Mouse (Mus musculus) cortical plate, adult 2 months (tissue): Measurements from ENCODE around the gene Col27a1. TPM values are rescaled to one million over a fixed set of nuclear protein-coding genes. Genes with fewer than 3 reads are reported as not detected.

Experiments used
- H3K27ac ChIP-seq: fragments of 200-500 bp; 2 replicates; pipeline ENCODE4 v1.5.1; 2012; ENCODE audit warnings: low read length, control low read depth, inconsistent platforms; ENCODE audit not compliant: insufficient read depth
- H3K4me1 ChIP-seq: fragments of 200-500 bp; 2 replicates; pipeline ENCODE4 v1.6.1; 2011; ENCODE audit warnings: low read length; ENCODE audit not compliant: control insufficient read depth, insufficient read depth
- H3K4me3 ChIP-seq: fragments of 200-500 bp; 2 replicates; pipeline ENCODE4 v1.5.1; 2011; ENCODE audit warnings: mild to moderate bottlenecking, low read length, control low read depth; ENCODE audit not compliant: insufficient read depth
- CTCF ChIP-seq: fragments of 200-500 bp; IDR thresholded peaks from 2 replicates; pipeline ENCODE4 v1.5.1; 2011; ENCODE audit warnings: mild to moderate bottlenecking, control low read depth, low read length; ENCODE audit not compliant: insufficient read depth; ENCODE audit errors: extremely low read depth
- POLR2A ChIP-seq: fragments of 200-500 bp; IDR thresholded peaks from 2 replicates; pipeline ENCODE4 v1.6.1; 2011; ENCODE audit warnings: mild to moderate bottlenecking, low read length, control low read depth; ENCODE audit not compliant: insufficient read depth; ENCODE audit errors: extremely low read depth
- polyA plus RNA-seq: library from polyadenylated mRNA; depleted of rRNA; stranded (reverse); fragments of >200 nt; gene quantifications from 2 replicates; pipeline ENCODE4 v1.2.3, GENCODE M21; 2012

The Col27a1 gene
- polyA plus RNA-seq, 1 experiment = 3.5 TPM

DNA sequence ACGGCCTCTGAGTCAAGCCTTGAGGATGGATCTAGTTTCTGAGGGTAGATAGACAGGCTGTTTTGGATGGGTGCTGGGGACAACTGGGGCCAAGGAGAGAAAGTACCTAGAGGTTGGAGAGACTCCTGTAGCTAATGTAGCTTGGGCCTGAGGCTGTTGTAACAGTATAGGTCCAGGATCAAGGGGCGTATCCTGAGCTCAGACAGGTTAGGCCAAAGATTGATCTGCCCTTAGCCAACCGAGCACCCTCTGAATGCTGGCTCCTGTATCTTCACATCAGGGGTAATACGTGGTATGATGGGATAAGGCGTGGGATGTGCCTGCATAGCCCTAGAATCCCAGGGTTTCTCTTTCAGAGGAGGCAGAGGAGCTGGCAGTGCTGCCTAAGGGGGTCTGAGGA is 21.0 kb downstream of the Col27a1 start:
- no peak for TF ChIP-seq CTCF
- TF ChIP-seq POLR2A = no peak
- H3K4me1 ChIP-seq = peaks cover 21% of the 10 kb centered on the region
- no peak overlapping the region for H3K27ac ChIP-seq
- no peak overlapping the region for H3K4me3 ChIP-seq

DNA sequence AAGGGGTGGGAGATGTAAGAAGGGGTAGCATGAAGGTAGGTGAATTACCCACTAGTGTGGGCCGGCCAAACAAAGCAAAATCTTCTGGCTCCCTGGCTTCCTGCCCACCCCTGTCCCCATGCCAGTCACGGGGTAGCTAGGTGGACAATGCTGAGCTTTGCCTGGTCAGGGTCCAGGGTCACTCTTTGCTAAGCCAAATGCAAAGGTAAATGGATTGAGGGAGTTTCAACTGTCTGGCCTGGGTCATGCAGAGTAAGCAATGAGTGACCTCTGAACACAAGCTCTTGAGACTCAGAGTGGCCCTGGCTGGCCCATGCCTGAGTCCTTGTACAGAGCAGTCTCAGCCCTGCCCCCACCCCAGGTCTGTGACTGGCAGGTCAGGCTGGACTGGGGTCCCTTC is 22.4 kb downstream of the Col27a1 start:
- Histone ChIP-seq H3K27ac (no peak overlapping the region), H3K4me1 (peaks cover 18% of the 10 kb centered on the region), H3K4me3 (no peak overlapping the region)
- TF ChIP-seq POLR2A (no peak), CTCF (no peak)

DNA sequence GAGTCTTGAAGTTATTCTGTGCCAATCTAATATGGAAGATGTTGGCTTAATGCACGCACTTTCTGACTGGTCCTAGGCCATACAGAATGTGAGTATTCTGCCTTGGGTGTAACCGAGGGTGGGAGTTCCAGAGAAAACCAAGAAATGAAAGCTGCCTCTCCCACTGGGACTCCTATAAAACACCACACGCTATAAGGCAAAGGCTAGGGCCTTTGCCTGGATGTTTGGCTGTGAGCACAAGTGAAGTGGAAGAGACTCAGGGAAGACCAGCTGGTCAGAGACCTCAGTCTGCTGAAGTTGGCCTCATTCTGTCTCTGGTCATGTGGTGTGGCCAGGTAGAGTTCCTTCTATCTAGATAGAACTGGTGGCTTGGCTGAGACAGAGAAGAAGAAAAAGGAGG is 23.4 kb downstream of the Col27a1 start:
- H3K27ac ChIP-seq = no peak overlapping the region

DNA sequence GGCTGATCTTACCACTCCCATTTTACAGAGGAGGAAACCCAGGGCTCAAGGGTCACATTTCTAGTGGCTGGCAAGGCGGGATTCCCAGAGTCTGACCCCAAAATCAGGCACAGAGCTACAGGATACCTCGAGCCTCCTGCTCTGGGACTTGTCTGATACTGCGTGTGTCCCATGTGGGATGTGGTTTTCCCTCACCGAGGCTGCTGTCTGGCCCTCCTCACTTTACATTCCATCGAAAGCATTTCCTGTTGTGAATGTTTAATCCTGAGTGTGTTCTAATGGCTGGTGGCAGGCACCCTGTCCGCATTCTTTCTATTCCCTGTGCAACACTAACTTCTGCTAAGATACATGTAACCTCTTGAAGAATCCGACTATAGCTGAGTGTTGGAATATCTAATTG is 24.3 kb downstream of the Col27a1 start:
- H3K27ac ChIP-seq = no peak overlapping the region
- H3K4me3 ChIP-seq = no peak overlapping the region
- H3K4me1 ChIP-seq = peaks cover 9% of the 10 kb centered on the region
- no peak for TF ChIP-seq POLR2A
- TF ChIP-seq CTCF = no peak

More for the DNA sequence above, 23.4 kb downstream of the Col27a1 start:
- H3K4me1 ChIP-seq = peaks cover 16% of the 10 kb centered on the region
- no peak for TF ChIP-seq CTCF
- TF ChIP-seq POLR2A = no peak
- no peak overlapping the region for H3K4me3 ChIP-seq

DNA sequence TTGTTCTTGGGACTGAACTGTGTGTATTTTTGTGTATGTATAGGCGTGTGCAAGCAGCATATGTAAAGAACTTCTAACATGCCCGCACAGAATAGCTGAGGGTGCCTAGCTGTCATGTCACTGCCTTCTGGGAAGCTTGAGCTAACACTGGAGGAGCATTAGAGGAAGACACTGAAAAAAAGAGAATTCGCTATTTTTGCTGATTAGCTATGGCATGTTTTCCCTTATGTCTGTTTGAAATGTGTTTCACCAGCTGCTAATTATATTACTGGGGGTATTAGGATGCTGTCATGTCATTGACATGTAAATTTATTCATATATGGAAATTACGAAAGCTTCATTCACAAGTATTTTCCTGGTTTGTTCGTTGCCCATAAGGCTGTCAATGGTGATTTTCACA is 24.9 kb downstream of the Col27a1 start:
- no peak for TF ChIP-seq CTCF
- no peak for TF ChIP-seq POLR2A
- Histone ChIP-seq H3K4me1 (peaks cover 7% of the 10 kb centered on the region), H3K27ac (no peak overlapping the region), H3K4me3 (no peak overlapping the region)

DNA sequence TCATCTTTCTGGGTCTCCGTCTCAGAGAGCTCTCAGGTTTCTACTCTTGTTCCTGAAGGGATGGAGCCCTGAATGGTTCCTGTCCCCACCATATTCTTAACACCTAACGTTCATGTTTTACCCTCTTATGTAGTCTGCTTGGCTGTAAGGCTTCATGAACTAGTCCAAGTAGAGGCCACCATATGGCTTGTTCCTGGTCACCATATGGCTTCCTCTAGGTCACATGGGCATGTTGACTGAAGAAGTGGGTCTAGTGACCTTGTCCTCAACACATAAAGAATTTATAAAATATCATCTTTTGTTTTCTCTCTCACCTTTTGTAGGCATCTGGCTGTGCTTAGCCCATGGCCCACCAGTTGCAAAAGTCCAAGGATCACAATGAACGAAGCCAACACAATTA is 27.2 kb downstream of the Col27a1 start:
- Histone ChIP-seq H3K4me3 (no peak overlapping the region), H3K4me1 (no peaks in the 10 kb centered on the region), H3K27ac (no peak overlapping the region)
- no peak for TF ChIP-seq POLR2A
- TF ChIP-seq CTCF = no peak

DNA sequence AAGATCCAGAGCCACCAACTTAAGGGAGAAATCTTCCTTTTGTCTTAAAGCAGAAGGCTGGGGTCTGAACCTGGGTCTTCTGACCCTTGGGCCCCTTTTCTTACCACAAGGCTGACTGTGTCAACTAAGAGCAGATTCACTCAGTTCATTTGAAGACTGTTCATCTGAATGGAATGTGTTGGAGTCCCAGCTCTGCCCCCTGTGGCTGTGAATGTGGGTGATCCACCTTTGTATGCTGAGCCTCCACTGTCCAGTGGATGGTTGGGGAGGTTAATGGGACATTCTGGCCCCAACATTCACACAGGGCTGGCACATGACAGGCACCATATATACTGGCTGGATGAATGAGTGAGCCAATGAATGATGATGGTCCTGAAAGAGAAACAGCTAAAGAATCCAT is 34.2 kb downstream of the Col27a1 start:
- Histone ChIP-seq H3K27ac (no peak overlapping the region), H3K4me3 (no peak overlapping the region), H3K4me1 (no peaks in the 10 kb centered on the region)
- no peak for TF ChIP-seq CTCF
- TF ChIP-seq POLR2A = no peak

DNA sequence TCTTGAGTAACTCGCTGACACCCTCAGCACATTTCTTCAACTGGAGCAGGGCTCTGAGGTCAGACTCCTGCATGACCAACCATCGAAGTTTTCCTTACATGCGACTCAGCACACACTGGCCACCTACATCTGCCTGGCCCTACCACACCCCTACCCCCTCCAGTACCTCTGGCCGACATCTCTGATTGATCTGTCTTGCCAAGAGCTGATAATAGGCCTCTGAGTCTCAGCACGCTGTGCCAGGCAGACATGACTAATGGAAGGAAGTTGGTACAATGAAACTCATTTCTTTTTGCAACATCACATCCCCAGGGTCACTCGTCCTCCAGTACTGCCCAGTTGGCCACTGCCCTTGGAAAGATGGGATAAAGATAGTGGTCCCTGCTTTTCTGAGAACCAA is 35.1 kb downstream of the Col27a1 start:
- Histone ChIP-seq H3K4me3 (no peak overlapping the region), H3K4me1 (no peaks in the 10 kb centered on the region), H3K27ac (no peak overlapping the region)
- TF ChIP-seq POLR2A (no peak), CTCF (no peak)

DNA sequence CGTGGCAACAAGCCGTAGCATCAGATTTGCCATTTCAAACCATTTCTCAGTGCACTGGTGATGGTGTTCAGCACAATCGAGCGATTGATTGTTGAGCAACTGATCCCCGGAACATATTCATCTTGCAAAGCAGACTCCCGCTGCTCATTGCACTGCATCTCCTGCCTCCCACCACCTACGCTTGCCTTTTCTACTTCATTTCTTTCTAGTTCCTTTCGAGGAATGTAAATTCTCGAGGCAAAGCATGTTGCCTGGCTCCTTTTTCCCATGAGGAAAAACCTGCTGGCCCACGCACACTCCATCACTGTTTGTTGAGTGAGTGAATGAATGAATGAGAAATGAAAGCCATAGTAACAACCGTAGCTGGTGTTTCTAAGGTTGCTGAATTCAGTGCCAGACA is 38.0 kb downstream of the Col27a1 start:
- no peak overlapping the region for H3K27ac ChIP-seq
- H3K4me1 ChIP-seq = no peaks in the 10 kb centered on the region
- no peak overlapping the region for H3K4me3 ChIP-seq
- TF ChIP-seq POLR2A = no peak
- TF ChIP-seq CTCF = no peak

DNA sequence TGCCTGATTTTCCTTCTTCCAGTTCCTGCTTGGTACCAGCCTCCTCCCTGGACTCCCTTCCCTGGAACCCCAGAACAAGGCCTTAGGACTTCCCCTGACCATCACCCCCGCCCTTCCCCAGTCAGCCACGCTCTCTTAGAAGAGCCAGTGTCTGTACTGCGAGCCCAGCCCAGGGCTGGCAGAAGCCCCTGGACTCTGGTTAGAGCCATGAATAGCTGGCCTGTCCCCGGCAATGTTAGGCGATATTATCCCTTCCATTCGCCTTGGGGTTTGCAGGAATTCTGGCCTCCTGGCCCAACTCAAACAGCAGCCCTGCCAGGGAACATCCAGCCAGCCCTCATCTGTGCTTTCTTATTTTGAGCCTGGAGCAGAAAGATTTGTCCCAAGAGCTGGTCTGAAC is 39.9 kb downstream of the Col27a1 start:
- TF ChIP-seq POLR2A (no peak), CTCF (no peak)
- no peak overlapping the region for H3K4me3 ChIP-seq
- H3K4me1 ChIP-seq = no peaks in the 10 kb centered on the region
- H3K27ac ChIP-seq = no peak overlapping the region

DNA sequence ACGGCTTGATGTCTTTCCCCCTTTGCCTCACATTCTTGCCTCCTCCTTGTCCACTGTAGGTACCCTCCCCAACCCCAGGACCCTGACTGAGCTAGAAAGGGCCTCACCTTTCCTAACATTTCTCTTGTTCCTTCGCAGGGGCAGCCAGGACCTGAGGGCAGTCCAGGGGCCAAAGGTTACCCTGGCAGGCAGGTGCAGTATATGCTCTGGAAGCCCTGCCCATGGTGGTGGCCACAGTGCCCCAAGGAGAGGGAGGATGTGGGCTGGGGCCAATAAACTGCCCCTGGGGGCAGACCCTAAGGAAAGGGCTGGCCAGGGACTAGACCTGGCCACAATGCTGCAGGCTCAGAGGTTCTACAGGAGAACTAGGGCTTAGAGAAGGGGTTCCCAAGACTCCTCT is 40.3 kb downstream of the Col27a1 start:
- TF ChIP-seq POLR2A (no peak), CTCF (no peak)
- no peaks in the 10 kb centered on the region for H3K4me1 ChIP-seq
- H3K4me3 ChIP-seq = no peak overlapping the region
- H3K27ac ChIP-seq = no peak overlapping the region
